Mouse (Mus musculus): Measurements from ENCODE around the gene Camsap1. TPM values are rescaled to one million over a fixed set of nuclear protein-coding genes. Genes with fewer than 3 reads are reported as not detected.

Camsap1 gene
- total RNA-seq (2022), result 100 to 1,000 TPM; 126 to 157 (median 135) TPM

DNA sequence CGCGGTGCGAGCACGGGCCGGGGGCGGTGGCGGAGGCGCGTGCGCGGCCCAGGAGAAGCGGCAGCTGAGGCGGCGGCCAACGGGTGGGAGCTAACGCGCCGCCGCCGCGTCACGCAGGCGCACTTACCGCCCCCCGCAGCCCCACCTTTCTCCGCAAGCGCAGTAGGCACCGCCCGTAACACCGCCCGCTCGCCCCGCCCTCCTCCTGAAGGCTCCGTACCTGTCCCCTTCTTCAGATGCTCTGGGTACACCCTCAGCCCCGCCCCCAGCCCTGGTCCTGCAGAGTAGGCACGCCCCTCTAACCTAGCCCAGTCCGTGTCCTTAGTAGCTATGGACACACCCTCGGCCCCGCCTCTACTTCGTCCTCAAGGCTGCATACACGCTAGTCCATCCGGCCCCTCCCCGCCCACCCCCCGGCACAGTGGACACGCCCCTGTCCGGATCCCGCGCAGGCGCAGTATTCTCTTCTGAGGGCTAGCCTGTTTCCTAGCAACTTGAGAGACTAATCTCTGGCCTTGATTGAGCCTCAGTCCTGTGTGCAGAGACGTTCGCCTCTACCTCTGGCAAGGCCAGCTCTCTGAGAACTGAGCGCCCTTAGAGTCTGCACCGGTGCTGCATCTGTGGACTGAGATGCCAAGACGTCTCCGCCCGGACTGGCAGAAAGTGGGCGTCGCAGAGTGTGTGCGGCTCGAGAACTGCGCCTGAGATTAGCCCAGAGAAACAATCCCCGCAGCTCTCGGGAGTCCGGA is at the start of gene Camsap1:
Gene Camsap1 (minus strand): TSS at position 124 of the 749 bp plus-strand sequence.
- DNase-seq (ENCODE audit: low spot score in 2 of 2), result peak; percentile 99

- DNase-seq (ENCODE audit: low spot score in 2 of 2), result no peak
Observed at GRCm38 (mm10) chr2:26030288-26030687, 47.2 kb upstream of the Camsap1 start.

- DNase-seq (ENCODE audit: low spot score in 2 of 2), result peak in 1 of 2 experiments; percentile 28
Observed at GRCm38 (mm10) chr2:26024138-26025075, 41.3 kb upstream of the Camsap1 start.

DNA sequence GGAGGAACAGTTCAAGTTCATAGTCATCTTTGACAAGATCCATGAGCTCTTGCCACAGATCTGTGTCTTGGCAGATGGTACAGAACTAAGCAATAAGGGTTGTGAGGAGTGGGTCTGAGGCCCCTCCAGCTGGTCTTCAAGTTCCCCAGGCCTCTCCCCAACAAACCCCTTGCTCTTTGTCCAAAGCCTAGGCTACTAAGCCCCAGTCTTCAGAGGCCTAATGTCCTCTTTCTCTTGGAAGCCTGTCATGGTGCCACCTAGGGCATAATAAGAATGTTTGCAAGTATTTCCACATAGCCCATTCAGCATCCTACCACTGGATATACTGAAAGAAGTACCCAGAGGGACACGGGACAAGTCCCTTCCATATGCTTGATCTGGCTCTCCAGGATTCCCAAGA is 39.5 kb upstream of the Camsap1 start:
- DNase-seq (ENCODE audit: low spot score in 2 of 2), result no peak

GRCm38 (mm10) chr2:26022258-26022565 is 39.1 kb upstream of the Camsap1 start:
- DNase-seq (ENCODE audit: low spot score in 2 of 2), result no peak

DNA sequence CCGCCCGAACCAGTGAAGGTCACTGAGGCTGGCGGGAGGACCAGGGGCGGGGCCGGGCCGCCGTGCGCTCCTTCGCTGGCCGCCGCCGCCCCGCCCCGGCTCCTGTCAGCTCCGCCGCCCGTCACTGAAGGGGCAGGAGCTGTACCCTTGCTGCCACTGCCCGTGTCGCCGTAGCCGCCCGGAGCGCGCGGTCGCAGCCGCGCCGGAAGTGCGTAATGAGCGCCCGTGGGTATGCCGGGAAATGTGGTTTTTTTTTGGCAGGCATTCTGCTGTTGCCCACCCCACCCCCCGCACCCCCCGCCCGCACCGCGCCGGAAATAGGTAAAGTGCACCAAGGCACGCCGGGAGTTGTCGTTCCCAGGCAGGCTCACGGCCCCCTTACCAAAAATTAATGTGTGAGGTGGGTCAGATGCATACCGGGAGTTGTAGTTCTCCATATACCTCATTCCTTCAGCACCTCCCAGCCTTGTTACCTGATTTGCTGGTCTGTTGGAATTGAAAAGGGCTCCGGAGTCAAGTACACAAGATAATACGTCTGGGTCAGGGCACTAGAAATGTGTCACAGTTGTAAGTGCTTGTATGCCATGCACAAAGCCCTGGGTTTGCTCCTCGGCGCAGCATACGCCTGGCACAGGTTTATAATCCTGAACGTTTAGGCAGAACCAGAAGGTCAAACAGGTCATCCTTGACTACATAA is 38.6 kb upstream of the Camsap1 start, which contains the start of gene Ubac1:
Gene Ubac1 (minus strand): TSS at position 187 of the 697 bp plus-strand sequence.
- DNase-seq (ENCODE audit: low spot score in 2 of 2), result peak; percentile 88 to 92

- peak; percentile 28 to 40 for DNase-seq (ENCODE audit: low spot score in 2 of 2)
Observed at GRCm38 (mm10) chr2:26020714-26021560, 37.9 kb upstream of the Camsap1 start.

DNA sequence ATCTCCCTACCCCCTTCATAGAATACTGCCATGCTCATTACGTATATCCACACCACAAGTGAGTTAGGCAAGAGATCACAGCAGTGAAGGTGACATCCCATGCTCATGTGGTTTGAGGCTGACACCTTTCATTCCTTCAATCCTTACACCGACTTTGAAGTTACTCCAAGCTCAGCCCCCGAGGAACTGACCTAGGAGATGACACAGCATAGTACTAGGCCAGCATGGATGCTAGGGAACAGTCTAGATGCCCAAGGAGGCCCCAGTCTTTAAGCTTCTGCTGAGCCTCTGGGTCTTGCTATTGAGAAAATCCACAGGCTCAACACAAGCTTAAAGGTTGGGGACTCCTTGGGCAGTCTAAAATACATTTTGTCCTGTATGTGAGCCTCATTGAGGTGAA is 36.8 kb upstream of the Camsap1 start:
- no peak for DNase-seq (ENCODE audit: low spot score in 2 of 2)

GRCm38 (mm10) chr2:26017326-26017725 is 34.2 kb upstream of the Camsap1 start:
- no peak for DNase-seq (ENCODE audit: low spot score in 2 of 2)

DNA sequence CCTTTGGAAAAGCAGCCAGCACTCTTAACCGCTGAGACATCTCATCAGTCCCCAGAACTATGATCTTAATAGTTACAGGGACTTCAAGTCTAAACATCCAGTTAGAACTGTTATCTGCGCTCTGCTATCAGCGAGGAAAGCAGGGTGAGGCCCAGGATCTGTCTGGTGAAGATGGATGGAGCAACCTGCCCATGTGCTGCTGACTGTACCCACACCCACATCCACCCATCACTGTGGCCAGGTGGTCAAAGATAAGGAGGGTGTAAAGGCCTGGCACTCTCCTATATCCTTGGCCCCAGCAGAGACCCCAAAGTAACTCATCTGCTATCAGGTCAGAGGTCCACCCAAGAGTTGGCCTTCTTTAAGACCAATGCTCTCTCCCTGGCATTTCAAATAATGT is 30.6 kb upstream of the Camsap1 start:
- no peak for DNase-seq (ENCODE audit: low spot score in 2 of 2)

- no peak for DNase-seq (ENCODE audit: low spot score in 2 of 2)
Observed at GRCm38 (mm10) chr2:26011420-26011819, 28.3 kb upstream of the Camsap1 start.

DNA sequence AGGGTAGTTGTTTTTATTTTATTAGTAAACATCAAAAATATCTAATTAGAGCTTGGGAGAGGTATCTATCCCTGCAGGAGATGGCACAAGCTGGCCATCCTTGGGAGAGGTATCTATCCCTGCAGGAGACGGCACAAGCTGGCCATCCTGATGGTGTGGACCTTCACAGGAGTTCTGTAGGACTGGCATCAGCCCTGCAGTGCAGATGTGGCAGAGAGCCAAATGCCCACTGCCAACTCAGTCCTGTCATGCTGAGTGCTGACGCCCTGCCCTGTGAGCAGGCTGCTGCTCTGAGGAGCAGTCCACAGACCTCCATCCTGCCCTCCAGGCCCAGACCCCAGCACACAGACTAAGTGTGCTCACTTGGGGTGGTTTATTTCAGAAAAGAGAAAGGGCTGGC is 18.9 kb upstream of the Camsap1 start:
- DNase-seq (ENCODE audit: low spot score in 2 of 2), result no peak

GRCm38 (mm10) chr2:26001136-26001535 is 18.1 kb upstream of the Camsap1 start:
- no peak for DNase-seq (ENCODE audit: low spot score in 2 of 2)

DNA sequence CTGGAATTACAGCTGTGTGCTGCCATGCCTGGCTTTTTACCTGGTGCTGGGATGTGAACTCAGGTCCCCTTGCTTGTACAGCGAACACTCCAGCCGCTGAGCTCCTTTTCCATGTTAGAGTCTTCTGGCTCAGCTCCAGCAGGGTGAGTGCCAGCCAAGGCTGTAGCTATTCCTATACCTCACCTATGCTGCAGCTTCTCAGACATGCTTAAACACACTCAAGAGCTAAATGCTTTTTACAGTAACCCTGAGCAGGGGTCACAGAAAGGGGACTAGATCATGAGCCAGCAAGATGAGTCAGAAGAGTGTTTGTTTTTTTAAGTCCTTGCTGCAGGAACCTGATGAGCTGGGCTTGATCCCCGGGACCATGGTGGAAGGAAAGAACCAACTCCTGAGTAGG is 14.6 kb upstream of the Camsap1 start:
- DNase-seq (ENCODE audit: low spot score in 2 of 2), result no peak

DNA sequence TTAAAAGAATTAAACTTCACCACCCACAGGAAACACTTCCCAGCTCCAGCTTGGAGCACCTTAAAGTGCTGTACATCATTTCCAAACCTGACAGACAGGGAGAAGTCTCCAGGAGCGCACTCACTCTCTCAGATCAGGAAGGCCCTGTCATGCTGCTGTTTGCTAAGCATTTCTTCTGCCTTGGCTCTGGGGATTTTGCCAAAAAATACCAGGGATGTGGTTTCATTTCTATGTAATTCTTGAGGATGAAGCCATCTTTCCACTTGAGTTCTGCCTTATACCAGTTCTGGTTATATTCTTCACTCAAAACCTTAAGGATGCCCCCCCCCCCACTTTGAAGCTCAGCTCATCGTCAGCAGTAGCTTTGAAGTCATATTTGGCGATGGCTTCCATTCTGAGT is 11.7 kb upstream of the Camsap1 start:
- no peak for DNase-seq (ENCODE audit: low spot score in 2 of 2)

- no peak for DNase-seq (ENCODE audit: low spot score in 2 of 2)
Observed at GRCm38 (mm10) chr2:25992285-25992684, 9.2 kb upstream of the Camsap1 start.

DNA sequence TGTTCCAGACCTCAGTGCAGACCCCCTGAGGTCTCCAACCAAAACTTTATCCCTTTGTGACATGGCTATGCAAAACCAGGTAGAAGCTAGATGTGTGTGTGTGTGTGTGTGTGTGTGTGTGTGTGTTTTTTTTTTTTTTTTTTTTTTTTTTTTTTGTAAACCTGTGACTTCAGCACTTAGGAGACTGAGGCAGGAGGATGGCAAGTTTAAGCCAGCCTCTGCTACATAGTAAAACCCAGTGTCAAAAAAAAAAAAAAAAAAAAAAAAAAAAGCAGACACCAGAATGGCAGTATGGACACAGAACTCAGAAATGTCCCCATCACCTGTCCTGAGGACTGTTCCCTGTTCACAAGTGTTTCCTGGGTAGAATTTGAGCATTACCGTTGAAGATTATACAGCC is 6.6 kb upstream of the Camsap1 start:
- DNase-seq (ENCODE audit: low spot score in 2 of 2), result no peak

GRCm38 (mm10) chr2:25987817-25988216 is 4.7 kb upstream of the Camsap1 start:
- DNase-seq (ENCODE audit: low spot score in 2 of 2), result no peak

DNA sequence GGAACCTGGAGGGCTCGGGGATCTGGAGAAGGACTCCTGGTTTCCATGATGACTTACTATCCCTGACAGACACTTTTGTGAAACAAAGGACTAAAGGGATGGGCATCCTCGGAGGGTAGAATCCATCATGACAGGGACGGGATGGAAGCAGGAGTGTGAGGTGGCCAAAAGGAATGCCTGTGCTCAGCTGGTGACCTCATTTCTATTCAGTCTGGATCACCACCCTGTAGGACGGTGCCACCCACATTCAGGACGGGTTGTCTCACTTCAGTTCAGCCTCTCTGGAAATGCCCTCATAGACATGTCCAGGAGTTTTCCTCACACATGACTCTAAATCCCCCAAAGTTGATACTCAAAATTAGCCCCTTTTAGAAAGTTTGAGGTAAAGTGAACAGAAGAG is 3.5 kb upstream of the Camsap1 start:
- DNase-seq (ENCODE audit: low spot score in 2 of 2), result no peak

DNA sequence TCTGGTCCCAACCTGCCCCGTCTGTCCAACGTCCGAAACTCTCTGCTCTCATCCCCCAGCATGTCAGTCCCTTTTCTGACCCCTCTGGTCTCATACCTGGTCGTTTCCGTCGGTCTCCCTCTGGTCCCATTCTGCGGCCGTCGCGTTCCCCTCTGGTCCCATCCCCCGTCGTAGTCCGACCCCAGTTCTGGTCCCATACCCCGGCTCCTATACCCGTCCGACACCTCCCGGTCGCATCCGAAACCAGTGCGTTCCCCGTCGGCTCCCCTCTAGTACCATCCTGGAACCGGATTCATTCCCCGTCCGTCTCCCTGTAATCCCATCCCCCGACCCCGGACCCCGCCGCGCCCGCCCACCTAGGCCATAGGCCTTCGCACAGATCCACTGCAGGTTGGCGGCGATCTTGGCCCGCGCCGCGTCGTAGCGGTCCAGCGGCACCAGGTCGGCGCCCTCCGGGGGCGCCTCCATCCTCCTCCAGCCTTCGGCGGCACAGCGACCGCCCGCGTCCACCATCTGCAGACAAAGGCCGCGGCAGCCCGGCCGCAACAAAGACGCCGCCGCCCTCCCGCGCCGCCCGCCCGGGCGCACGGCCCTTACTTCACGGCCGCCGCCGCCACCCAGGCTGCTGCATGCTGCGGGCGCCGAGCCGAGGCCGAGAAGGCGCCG is 523 bp downstream of the Camsap1 start:
- peak in 1 of 2 experiments; percentile 17 for DNase-seq (ENCODE audit: low spot score in 2 of 2)

Measured in layer of hippocampus, adult 8-10 months (tissue).